Mouse (Mus musculus): ENCODE measurements around the gene Gpr161.

DNA sequence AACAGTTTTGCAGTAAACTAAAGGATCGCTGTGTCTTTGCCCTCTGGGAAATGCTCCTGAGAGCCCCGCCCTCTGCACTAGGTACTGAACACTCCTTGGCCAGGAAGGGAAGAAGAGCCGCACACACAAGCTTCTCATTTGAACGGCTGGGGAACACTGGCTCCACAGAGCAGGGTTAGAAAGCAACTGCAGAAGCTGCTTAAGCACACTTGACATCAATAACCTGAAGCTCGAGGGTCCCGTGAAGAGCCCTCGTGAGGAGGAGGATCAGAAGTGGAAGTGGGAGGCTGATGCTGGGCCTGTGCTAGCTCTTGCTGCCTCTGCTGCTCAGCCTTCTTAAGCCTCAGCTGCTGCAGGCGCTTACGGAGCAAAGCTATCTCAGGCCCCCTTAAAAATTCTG is 78.2 kb downstream of the Gpr161 start:
- TF ChIP-seq CTCF (conservative IDR thresholded peaks at IDR 0.05 in 1 of 2, IDR thresholded peaks at IDR 0.05 in 1 of 2; ENCODE audit: low read depth in 2 of 2, low read length in 2 of 2), result no peak
- TF ChIP-seq ZC3H11A (IDR thresholded peaks at IDR 0.05; ENCODE audit: low read depth, low read length), result no peak
- TF ChIP-seq JUND (conservative IDR thresholded peaks at IDR 0.05; ENCODE audit: low read depth, low read length), result no peak
- no peak for TF ChIP-seq NELFE (IDR thresholded peaks at IDR 0.05; ENCODE audit: low read depth, low read length)
- TF ChIP-seq ZNF384 (IDR thresholded peaks at IDR 0.05; ENCODE audit: low read depth, low read length), result no peak
- TF ChIP-seq GABPA (IDR thresholded peaks at IDR 0.05; ENCODE audit: insufficient replicate concordance, low read depth, low read length), result no peak

Data from CH12.LX (cell line).